Mouse (Mus musculus) lung, adult 2 months (tissue): Measurements from ENCODE around the gene Rplp2. TPM values are rescaled to one million over a fixed set of nuclear protein-coding genes. Genes with fewer than 3 reads are reported as not detected.
A peak's percentile ranks its signal among the peaks of the same experiment; 100 is the strongest.

Experiments
- DNase-seq: peaks from one replicate; pipeline ENCODE4 v3.0.0; 2022
- H3K4me1 ChIP-seq: fragments of 200-500 bp; 2 replicates; pipeline ENCODE4 v1.6.1; 2011; ENCODE audit warnings: low read length; ENCODE audit not compliant: control insufficient read depth, insufficient read depth
- H3K4me3 ChIP-seq: fragments of 200-500 bp; replicated peaks from 2 replicates; pipeline ENCODE3; 2011; ENCODE audit warnings: low read depth, mild to moderate bottlenecking, control low read depth, low read length; ENCODE audit errors: extremely low read depth
- CTCF ChIP-seq: fragments of 200-500 bp; IDR thresholded peaks from 2 replicates; pipeline ENCODE4 v1.5.1; 2011; ENCODE audit warnings: mild to moderate bottlenecking, low read length, control low read depth; ENCODE audit not compliant: insufficient read depth
- POLR2A ChIP-seq: fragments of 200-500 bp; IDR thresholded peaks from 2 replicates; pipeline ENCODE4 v1.6.1; 2011; ENCODE audit warnings: low read depth, mild to moderate bottlenecking, control low read depth, low read length, borderline replicate concordance; ENCODE audit errors: extremely low read depth
- WGBS: fragments of 180-500 bp; shearing (Covaris S2); methylation state at CpG from one replicate; pipeline ENCODE4 v1.1.7; 2018; 5-methylcytosine and 5-hydroxymethylcytosine counted together
- polyA plus RNA-seq: library from polyadenylated mRNA; depleted of rRNA; stranded (reverse); fragments of >200 nt; gene quantifications from 2 replicates; pipeline ENCODE4 v1.2.3, GENCODE M21; 2012

Rplp2 gene
- polyA plus RNA-seq, 1 experiment = 591 TPM

- Histone ChIP-seq H3K4me1 (peaks cover 22% of the 10 kb centered on the region), H3K4me3 (no peak overlapping the region)
- no peak for DNase-seq
- TF ChIP-seq POLR2A = no peak
- no peak for TF ChIP-seq CTCF
- WGBS = 86% methylated on average over 14 of the region's 14 CpGs
Observed at GRCm38 (mm10) chr7:141457236-141457635, 10.1 kb downstream of the Rplp2 start.

GRCm38 (mm10) chr7:141457986-141458660 is 11.0 kb downstream of the Rplp2 start:
- Histone ChIP-seq H3K4me1 (peaks cover 23% of the 10 kb centered on the region), H3K4me3 (no peak overlapping the region)
- 77% methylated on average over 15 of the region's 15 CpGs for WGBS
- TF ChIP-seq POLR2A (no peak), CTCF (peak; percentile 67)
- DNase-seq = peak; percentile 53

- WGBS = 89% methylated on average over 11 of the region's 11 CpGs
- TF ChIP-seq CTCF = no peak
- no peak for TF ChIP-seq POLR2A
- H3K4me3 ChIP-seq = no peak overlapping the region
- DNase-seq = no peak
- peaks cover 28% of the 10 kb centered on the region for H3K4me1 ChIP-seq
Observed at GRCm38 (mm10) chr7:141458661-141459060, 11.5 kb downstream of the Rplp2 start.

- no peak; the same call in 1 of the 2 replicates for TF ChIP-seq POLR2A
- no peak for TF ChIP-seq CTCF
- WGBS = 87% methylated on average over 17 of the region's 17 CpGs
- no peak for DNase-seq
- H3K4me1 ChIP-seq = peaks cover 29% of the 10 kb centered on the region
- H3K4me3 ChIP-seq = no peak overlapping the region
Observed at GRCm38 (mm10) chr7:141459301-141459711, 12.1 kb downstream of the Rplp2 start.

- DNase-seq = peak; percentile 27
- Histone ChIP-seq H3K4me1 (peaks cover 30% of the 10 kb centered on the region), H3K4me3 (no peak overlapping the region)
- WGBS = 42% methylated on average over 5 of the region's 5 CpGs
- TF ChIP-seq CTCF (no peak), POLR2A (no peak)
Observed at GRCm38 (mm10) chr7:141460001-141460390, 12.8 kb downstream of the Rplp2 start.

GRCm38 (mm10) chr7:141460391-141461113 is 13.4 kb downstream of the Rplp2 start, which contains the start of gene Cracr2b:
TSS of gene Cracr2b (plus strand) at chr7:141461094.
- DNase-seq = peak; percentile 71
- TF ChIP-seq CTCF = no peak
- TF ChIP-seq POLR2A = peak; percentile 76; the same call in 1 of the 2 replicates
- Histone ChIP-seq H3K4me1 (peaks cover 34% of the 10 kb centered on the region), H3K4me3 (peak within 1 kb of the TSS; percentile 85)
- WGBS = 33% methylated on average over 15 of the region's 15 CpGs

- whole genome bisulfite sequencing = 2% methylated on average over 58 of the region's 59 CpGs
- H3K4me1 ChIP-seq = peaks cover 35% of the 10 kb centered on the region
- DNase-seq = peak; percentile 62
- peak; percentile 60; the same call in 1 of the 2 replicates for TF ChIP-seq POLR2A
- no peak for TF ChIP-seq CTCF
- peak overlapping the region; percentile 85 for H3K4me3 ChIP-seq
Observed at GRCm38 (mm10) chr7:141461521-141462332, 14.6 kb downstream of the Rplp2 start.

- TF ChIP-seq CTCF (no peak), POLR2A (no peak; the same call in 1 of the 2 replicates)
- peak overlapping the region; percentile 85 for H3K4me3 ChIP-seq
- peaks cover 36% of the 10 kb centered on the region for H3K4me1 ChIP-seq
- WGBS = 11% methylated on average over 5 of the region's 5 CpGs
- peak; percentile 79 for DNase-seq
Observed at GRCm38 (mm10) chr7:141462333-141462821, 15.2 kb downstream of the Rplp2 start.
